ENCODE assay signal across 13 mouse cellular contexts in the genomic region with DNA sequence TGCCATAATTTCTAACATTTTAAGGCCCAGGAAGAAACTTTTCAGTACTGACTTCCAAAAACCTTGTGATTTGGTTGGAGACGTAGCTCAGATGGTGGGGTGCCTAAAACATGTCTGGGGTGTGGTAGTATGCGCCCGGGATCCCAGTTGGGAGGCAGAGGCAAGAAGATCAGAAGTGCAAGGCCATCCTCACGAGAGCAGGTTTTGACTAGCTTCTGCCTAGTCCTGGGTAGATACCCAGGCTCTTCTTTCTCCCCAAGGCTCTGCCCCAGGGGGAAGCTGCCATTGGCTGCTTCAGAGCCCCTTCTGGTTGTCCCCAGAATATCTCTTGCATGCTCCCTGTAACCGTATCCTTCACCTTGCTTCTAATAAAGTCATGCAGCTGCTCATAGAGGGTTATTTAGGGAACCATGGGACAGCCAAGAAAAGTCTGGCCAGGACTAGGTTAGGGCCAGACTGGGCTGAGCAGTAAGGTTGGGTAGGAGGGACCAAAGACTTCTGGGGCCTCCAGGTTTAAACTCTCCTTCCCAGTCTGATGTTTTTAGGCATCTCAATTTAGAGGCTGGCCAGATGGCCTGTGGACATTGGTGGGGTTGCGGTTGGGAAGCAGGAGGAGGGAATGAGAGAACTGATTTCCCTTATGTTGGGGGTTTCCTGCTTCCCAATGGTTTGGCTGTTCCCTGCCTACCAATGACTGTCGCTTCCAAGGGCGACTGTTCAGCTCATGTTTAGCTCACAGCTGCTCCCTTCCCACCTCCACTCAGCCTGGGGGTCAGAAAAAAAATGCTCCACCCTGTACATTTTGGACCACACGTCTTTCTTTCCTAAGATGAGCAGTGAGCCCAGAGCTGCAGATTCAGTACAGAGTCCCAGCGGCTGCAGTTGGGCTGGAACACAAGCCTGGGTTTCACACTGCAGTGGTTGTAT. TPM values are rescaled to one million over a fixed set of nuclear protein-coding genes. Genes with fewer than 3 reads are reported as not detected.
DNase-seq lines count a peak whose midpoint lies in the region; ATAC-seq and TF ChIP-seq lines count a peak whose summit lies in the region.
"Had no signal": no experiment of that assay in that cellular context is flagged by ENCODE, and none has a peak within 500 bp of the region (broad histone marks: within the 10 kb centered on the region; RNA-seq: fewer than 3 reads in every experiment).

No protein-coding gene starts in this region.

- peak overlapping the region; percentile 64 for H3K27ac ChIP-seq in heart, embryonic 15.5 days
- H3K27ac ChIP-seq in heart, embryonic 12.5 days (ENCODE audit: poor library complexity, severe bottlenecking) = no peak overlapping the region
- peak overlapping the region; percentile 69 for H3K27ac ChIP-seq in MEL (ENCODE audit: control insufficient read depth, low read depth, low read length)
- peak overlapping the region; percentile 12 for H3K27ac ChIP-seq in liver, embryonic 14.5 days
- H3K27ac ChIP-seq: hindbrain, embryonic 15.5 days had no signal

- no peak overlapping the region for H3K4me3 ChIP-seq in heart, embryonic 15.5 days
- no peak overlapping the region for H3K4me3 ChIP-seq in heart, embryonic 12.5 days
- no peak overlapping the region for H3K4me3 ChIP-seq in MEL (ENCODE audit: control insufficient read depth in 1 of 2, insufficient read depth in 1 of 2, low read depth in 2 of 2, low read length in 2 of 2)
- H3K4me3 ChIP-seq in liver, embryonic 14.5 days (ENCODE audit: insufficient read depth in 1 of 2, low read depth in 2 of 2, low read length in 2 of 2) = no peak overlapping the region
- H3K4me3 ChIP-seq: hindbrain, embryonic 15.5 days had no signal

- ATAC-seq in heart, embryonic 15.5 days (replicated peaks; ENCODE audit: insufficient number of reproducible peaks, insufficient read depth, low FRiP score, low read depth) = peak; percentile 49
- no peak for ATAC-seq in heart, embryonic 12.5 days (ENCODE audit: insufficient number of reproducible peaks, low FRiP score)
- ATAC-seq in liver, embryonic 14.5 days (ENCODE audit: insufficient read depth) = no peak
- no peak for ATAC-seq in erythroid progenitor cell, adult 5-6 weeks (replicated peaks; ENCODE audit: low FRiP score, poor library complexity, severe bottlenecking)
- no peak for ATAC-seq in granulocyte monocyte progenitor cell, adult 5-6 weeks (replicated peaks; ENCODE audit: poor library complexity, severe bottlenecking)

- H3K9me3 ChIP-seq in heart, embryonic 15.5 days (replicated peaks) = no peaks in the 10 kb centered on the region
- no peaks in the 10 kb centered on the region for H3K9me3 ChIP-seq in heart, embryonic 12.5 days (replicated peaks)
- H3K9me3 ChIP-seq in MEL (replicated peaks; ENCODE audit: insufficient read depth, low read length) = no peaks in the 10 kb centered on the region
- H3K9me3 ChIP-seq in liver, embryonic 14.5 days (ENCODE audit: control insufficient read depth, low read length) = no peaks in the 10 kb centered on the region
- H3K9me3 ChIP-seq: hindbrain, embryonic 15.5 days had no signal

- H3K36me3 ChIP-seq in heart, embryonic 15.5 days = peaks cover 43% of the 10 kb centered on the region
- peaks cover 54% of the 10 kb centered on the region for H3K36me3 ChIP-seq in heart, embryonic 12.5 days
- H3K36me3 ChIP-seq in MEL (ENCODE audit: control insufficient read depth in 1 of 2, insufficient read depth in 2 of 2, low read length in 2 of 2) = peaks cover 32 to 33% of the 10 kb centered on the region in 2 experiments
- H3K36me3 ChIP-seq in liver, embryonic 14.5 days (replicated peaks; ENCODE audit: control insufficient read depth, insufficient read depth, low read depth) = no peaks in the 10 kb centered on the region

- H3K79me2 ChIP-seq in MEL (ENCODE audit: control insufficient read depth, insufficient read depth, low read length, poor library complexity) = peaks cover 2% of the 10 kb centered on the region; the same call in 1 of the 2 replicates

- no peaks in the 10 kb centered on the region for H3K27me3 ChIP-seq in heart, embryonic 15.5 days
- no peaks in the 10 kb centered on the region for H3K27me3 ChIP-seq in heart, embryonic 12.5 days (replicated peaks)
- H3K27me3 ChIP-seq in MEL (ENCODE audit: control insufficient read depth in 1 of 2, insufficient read depth in 2 of 2, low read length in 2 of 2) = no peaks in the 10 kb centered on the region
- no peaks in the 10 kb centered on the region for H3K27me3 ChIP-seq in liver, embryonic 14.5 days (ENCODE audit: control insufficient read depth, insufficient read depth, low read length)
- H3K27me3 ChIP-seq: hindbrain, embryonic 15.5 days had no signal

- H3K9ac ChIP-seq in heart, embryonic 15.5 days = no peak overlapping the region
- no peak overlapping the region for H3K9ac ChIP-seq in heart, embryonic 12.5 days
- H3K9ac ChIP-seq in MEL (ENCODE audit: control insufficient read depth, low read depth, low read length, poor library complexity, severe bottlenecking) = no peak overlapping the region
- no peak overlapping the region for H3K9ac ChIP-seq in liver, embryonic 14.5 days (replicated peaks)
- H3K9ac ChIP-seq: hindbrain, embryonic 15.5 days had no signal

- no peak overlapping the region for H3K4me2 ChIP-seq in heart, embryonic 15.5 days
- no peak overlapping the region for H3K4me2 ChIP-seq in heart, embryonic 12.5 days
- peak overlapping the region; percentile 39 for H3K4me2 ChIP-seq in liver, embryonic 14.5 days (ENCODE audit: low read depth)
- H3K4me2 ChIP-seq: hindbrain, embryonic 15.5 days; midbrain, embryonic 11.5 days had no signal

- WGBS in heart, embryonic 15.5 days = 84% methylated on average over 10 of the region's 10 CpGs
- WGBS in heart, embryonic 12.5 days = 82% methylated on average over 10 of the region's 10 CpGs
- WGBS in liver, embryonic 14.5 days (ENCODE audit: insufficient replicate concordance) = 73% methylated on average over 10 of the region's 10 CpGs

- TF ChIP-seq EP300 in MEL (IDR thresholded peaks at IDR 0.05; ENCODE audit: low read depth in 1 of 2, low read length in 2 of 2) = no peak
- TF ChIP-seq EP300 in liver, embryonic 14.5 days (IDR thresholded peaks at IDR 0.05; ENCODE audit: low read depth) = no peak

- no peak for TF ChIP-seq POLR2A in MEL (IDR thresholded peaks at IDR 0.05; ENCODE audit: control insufficient read depth in 1 of 2, insufficient read depth in 1 of 2, low read depth in 1 of 2, low read length in 2 of 2, poor library complexity in 1 of 2)

- no peak for TF ChIP-seq CTCF in MEL (IDR thresholded peaks at IDR 0.05 in 2 of 3, conservative IDR thresholded peaks at IDR 0.05 in 1 of 3; ENCODE audit: control insufficient read depth in 1 of 3, insufficient read depth in 1 of 3, low read depth in 2 of 3, low read length in 3 of 3, poor library complexity in 1 of 3, severe bottlenecking in 1 of 3)
- TF ChIP-seq CTCF in liver, embryonic 14.5 days (IDR thresholded peaks at IDR 0.05; ENCODE audit: low read depth) = no peak

- no peak for DNase-seq in MEL (ENCODE audit: low read depth, low spot score)
- peak; percentile 50 to 69 for DNase-seq in gastrocnemius, adult 8-10 months (ENCODE audit: low spot score in 2 of 2)
- DNase-seq in liver, embryonic 14.5 days (ENCODE audit: low read depth in 3 of 3, low spot score in 3 of 3) = no peak
- DNase-seq: adrenal gland, postnatal 36 days; left cerebral cortex, postnatal 4 days; lung, postnatal 14 days; retina, postnatal 1 day had no signal

- no peak for TF ChIP-seq RAD21 in MEL (IDR thresholded peaks at IDR 0.05; ENCODE audit: low read depth, low read length)

- H3K4me1 ChIP-seq in heart, embryonic 15.5 days (replicated peaks) = peaks cover 39% of the 10 kb centered on the region
- peaks cover 21% of the 10 kb centered on the region for H3K4me1 ChIP-seq in heart, embryonic 12.5 days (replicated peaks)
- H3K4me1 ChIP-seq in MEL (ENCODE audit: control insufficient read depth in 1 of 2, insufficient read depth in 2 of 2, low read length in 2 of 2) = peaks cover 37% of the 10 kb centered on the region in 2 experiments
- peaks cover 17 to 36% of the 10 kb centered on the region in 2 experiments for H3K4me1 ChIP-seq in liver, embryonic 14.5 days (replicated peaks; ENCODE audit: control insufficient read depth in 2 of 2, insufficient read depth in 2 of 2, low read length in 1 of 2)

RNA-seq across cellular contexts. Expression of a gene that starts 21.6 kb away (rescaled TPM):
- polyA plus RNA-seq in heart, embryonic 15.5 days (2015; fragmentation: Nextera tagmentation; extraction: Ambion mirVana) = 16.7 and 19.0 TPM in 2 replicates
- polyA plus RNA-seq in heart, embryonic 12.5 days (2016; fragmentation: Nextera tagmentation; extraction: Ambion mirVana) = 26.9 and 30.1 TPM in 2 replicates
- 34.1 and 41.4 TPM in 2 replicates for total RNA-seq in MEL (2012; rRNA removed)
- polyA plus RNA-seq in MEL (2012; ENCODE audit: insufficient read depth in 1 of 2, insufficient read length in 2 of 2, low read depth in 1 of 2, low replicate concordance in 2 of 2, missing spikeins in 1 of 2) = 10 to 100 TPM in 1 of 2 experiments, not detected in 1; 96.5 TPM
- 1 to 10 TPM; 7.2 to 10.0 (median 8.5) TPM for total RNA-seq in gastrocnemius, adult 8-10 months (2022)
- polyA plus RNA-seq in liver, embryonic 14.5 days (2012; rRNA removed) = 8.7 and 10.7 TPM in 2 replicates
- 15.3 and 16.9 TPM in 2 replicates for polyA plus RNA-seq in liver, embryonic 14.5 days (2014; fragmentation: Nextera tagmentation; extraction: Ambion mirVana)
- 35.0 and 47.4 TPM in 2 replicates for total RNA-seq in erythroid progenitor cell, adult 5-6 weeks (2015; ENCODE audit: low replicate concordance)
- 42.2 and 49.9 TPM in 2 replicates for total RNA-seq in erythroid progenitor cell, adult 5-6 weeks (2017; ENCODE audit: low replicate concordance)
- total RNA-seq in granulocyte monocyte progenitor cell, adult 5-6 weeks (2014; fragmentation: Nextera tagmentation) = 82.1 and 83.1 TPM in 2 replicates
- 60.5 and 66.6 TPM in 2 replicates for total RNA-seq in granulocyte monocyte progenitor cell, adult 5-6 weeks (2017)

RNA-seq across cellular contexts. Expression of a gene that starts 22.7 kb away (rescaled TPM):
- polyA plus RNA-seq in heart, embryonic 15.5 days (2015; fragmentation: Nextera tagmentation; extraction: Ambion mirVana) = 119 and 127 TPM in 2 replicates
- 80.3 and 82.2 TPM in 2 replicates for polyA plus RNA-seq in heart, embryonic 12.5 days (2016; fragmentation: Nextera tagmentation; extraction: Ambion mirVana)
- total RNA-seq in MEL (2012; rRNA removed) = 96.0 and 150 TPM in 2 replicates
- polyA plus RNA-seq in MEL (2012; ENCODE audit: insufficient read depth in 1 of 2, insufficient read length in 2 of 2, low read depth in 1 of 2, low replicate concordance in 2 of 2, missing spikeins in 1 of 2) = 100 to 1,000 TPM in 1 of 2 experiments, not detected in 1; 125 TPM
- total RNA-seq in gastrocnemius, adult 8-10 months (2022) = 1,000 to 10,000 TPM; 2,927 to 3,255 (median 3,175) TPM
- polyA plus RNA-seq in liver, embryonic 14.5 days (2012; rRNA removed) = 18.2 and 22.4 TPM in 2 replicates
- 19.6 and 20.6 TPM in 2 replicates for polyA plus RNA-seq in liver, embryonic 14.5 days (2014; fragmentation: Nextera tagmentation; extraction: Ambion mirVana)
- 4.3 and 8.8 TPM in 2 replicates for total RNA-seq in erythroid progenitor cell, adult 5-6 weeks (2015; ENCODE audit: low replicate concordance)
- 17.8 and 22.8 TPM in 2 replicates for total RNA-seq in erythroid progenitor cell, adult 5-6 weeks (2017; ENCODE audit: low replicate concordance)
- total RNA-seq in granulocyte monocyte progenitor cell, adult 5-6 weeks (2014; fragmentation: Nextera tagmentation) = 9.5 and 11.5 TPM in 2 replicates
- 10.8 and 15.8 TPM in 2 replicates for total RNA-seq in granulocyte monocyte progenitor cell, adult 5-6 weeks (2017)

RNA-seq across cellular contexts. Expression of a gene that starts 50.3 kb away (rescaled TPM):
- polyA plus RNA-seq in heart, embryonic 15.5 days (2015; fragmentation: Nextera tagmentation; extraction: Ambion mirVana) = 77.6 and 78.1 TPM in 2 replicates
- polyA plus RNA-seq in heart, embryonic 12.5 days (2016; fragmentation: Nextera tagmentation; extraction: Ambion mirVana) = 76.2 and 78.9 TPM in 2 replicates
- 28.7 and 33.1 TPM in 2 replicates for total RNA-seq in MEL (2012; rRNA removed)
- polyA plus RNA-seq in MEL (2012; ENCODE audit: insufficient read depth in 1 of 2, insufficient read length in 2 of 2, low read depth in 1 of 2, low replicate concordance in 2 of 2, missing spikeins in 1 of 2) = 10 to 100 TPM in 1 of 2 experiments, not detected in 1; 38.2 TPM
- 100 to 1,000 TPM; 123 to 141 (median 129) TPM for total RNA-seq in gastrocnemius, adult 8-10 months (2022)
- 9.7 and 15.1 TPM in 2 replicates for polyA plus RNA-seq in liver, embryonic 14.5 days (2012; rRNA removed)
- 22.3 and 22.4 TPM in 2 replicates for polyA plus RNA-seq in liver, embryonic 14.5 days (2014; fragmentation: Nextera tagmentation; extraction: Ambion mirVana)
- total RNA-seq in erythroid progenitor cell, adult 5-6 weeks (2015; ENCODE audit: low replicate concordance) = 8.8 and 28.8 TPM in 2 replicates
- total RNA-seq in erythroid progenitor cell, adult 5-6 weeks (2017; ENCODE audit: low replicate concordance) = 4.2 and 8.1 TPM in 2 replicates
- 27.8 and 31.3 TPM in 2 replicates for total RNA-seq in granulocyte monocyte progenitor cell, adult 5-6 weeks (2014; fragmentation: Nextera tagmentation)
- 21.0 and 22.8 TPM in 2 replicates for total RNA-seq in granulocyte monocyte progenitor cell, adult 5-6 weeks (2017)

RNA-seq across cellular contexts. Expression of a gene that starts 51.8 kb away (rescaled TPM):
- 1.6 and 1.7 TPM in 2 replicates for polyA plus RNA-seq in heart, embryonic 15.5 days (2015; fragmentation: Nextera tagmentation; extraction: Ambion mirVana)
- polyA plus RNA-seq in heart, embryonic 12.5 days (2016; fragmentation: Nextera tagmentation; extraction: Ambion mirVana) = 1.4 TPM in 2 replicates
- not detected in 2 replicates for total RNA-seq in MEL (2012; rRNA removed)
- polyA plus RNA-seq in MEL (2012; ENCODE audit: insufficient read depth in 1 of 2, insufficient read length in 2 of 2, low read depth in 1 of 2, low replicate concordance in 2 of 2, missing spikeins in 1 of 2) = under 1 TPM in 1 of 2 experiments, not detected in 1; 0.52 TPM
- total RNA-seq in gastrocnemius, adult 8-10 months (2022) = not detected
- 0.01 TPM in 1 of 2 replicates, not detected in the other for polyA plus RNA-seq in liver, embryonic 14.5 days (2012; rRNA removed)
- polyA plus RNA-seq in liver, embryonic 14.5 days (2014; fragmentation: Nextera tagmentation; extraction: Ambion mirVana) = not detected in 2 replicates
- not detected in 2 replicates for total RNA-seq in erythroid progenitor cell, adult 5-6 weeks (2015; ENCODE audit: low replicate concordance)
- total RNA-seq in erythroid progenitor cell, adult 5-6 weeks (2017; ENCODE audit: low replicate concordance) = not detected in 2 replicates
- total RNA-seq in granulocyte monocyte progenitor cell, adult 5-6 weeks (2014; fragmentation: Nextera tagmentation) = not detected in 2 replicates
- total RNA-seq in granulocyte monocyte progenitor cell, adult 5-6 weeks (2017) = not detected in 2 replicates

Comparison
In these comparisons a context has a peak if more than half of its experiments do, and no peak if none do; other contexts are left out.
1. DNase-seq: peak in gastrocnemius, adult 8-10 months (2 of 2); none in MEL (single experiment) and liver, embryonic 14.5 days (0 of 3).
2. RNA of a gene that starts 22.7 kb away (total RNA-seq): 2,927 to 3,255 TPM in gastrocnemius, adult 8-10 months; 96.0 to 150 TPM in MEL, 4.3 to 22.8 TPM in erythroid progenitor cell, adult 5-6 weeks and 9.5 to 15.8 TPM in granulocyte monocyte progenitor cell, adult 5-6 weeks; every median in the first group is over 10 times any median in the second.